Mouse (Mus musculus) kidney, embryonic 16.5 days (tissue): ENCODE data around the gene Ikzf1. TPM values are rescaled to one million over a fixed set of nuclear protein-coding genes. Genes with fewer than 3 reads are reported as not detected.
A peak's percentile ranks its signal among the peaks of the same experiment; 100 is the strongest.

Experiments
- ATAC-seq: fragments of 200-750 bp; cut with Nextera tagmentation; 2 replicates; pipeline ENCODE4 v1.8.0; 2017; ENCODE audit warnings: moderate TSS enrichment; ENCODE audit not compliant: low FRiP score, low TSS enrichment
- H3K27ac ChIP-seq: fragments of 300-500 bp; sonication (generic); 2 replicates; pipeline ENCODE4 v1.5.1; 2014; ENCODE audit warnings: low read length
- H3K27me3 ChIP-seq: fragments of 300-500 bp; sonication (generic); 2 replicates; pipeline ENCODE4 v1.6.1; 2014; ENCODE audit warnings: low read length, control low read depth, mixed read lengths; ENCODE audit not compliant: insufficient read depth
- H3K36me3 ChIP-seq: fragments of 300-500 bp; sonication (generic); 2 replicates; pipeline ENCODE4 v1.6.1; 2014; ENCODE audit warnings: low read length, control low read depth, mixed read lengths; ENCODE audit not compliant: insufficient read depth
- H3K4me1 ChIP-seq: fragments of 300-500 bp; sonication (generic); 2 replicates; pipeline ENCODE4 v1.6.1; 2014; ENCODE audit warnings: low read length, control low read depth, mixed read lengths; ENCODE audit not compliant: insufficient read depth
- H3K4me2 ChIP-seq: fragments of 300-500 bp; sonication (generic); replicated peaks from 2 replicates; pipeline ENCODE4 v1.6.1; 2014; ENCODE audit warnings: low read depth, low read length
- H3K4me3 ChIP-seq: fragments of 300-500 bp; sonication (generic); 2 replicates; pipeline ENCODE4 v1.5.1; 2014; ENCODE audit warnings: mild to moderate bottlenecking, low read length
- H3K9ac ChIP-seq: fragments of 300-500 bp; sonication (generic); replicated peaks from 2 replicates; pipeline ENCODE4 v1.6.1; 2014; ENCODE audit warnings: low read length
- H3K9me3 ChIP-seq: fragments of 300-500 bp; sonication (generic); 2 replicates; pipeline ENCODE4 v1.6.1; 2016; ENCODE audit warnings: low read length, control low read depth
- WGBS: fragments of 180-500 bp; shearing (Covaris S2); extraction: QIAGEN DNeasy Blood & Tissue Kit; methylation state at CpG from one replicate; pipeline ENCODE4 v1.1.7; 2014; 5-methylcytosine and 5-hydroxymethylcytosine counted together
- polyA plus RNA-seq: library from polyadenylated mRNA; unstranded; fragments of >200 nt; fragmentation: Nextera tagmentation; extraction: Ambion mirVana; gene quantifications from 2 replicates; pipeline ENCODE4 v1.2.1, GENCODE M21; 2015

Ikzf1 gene
- polyA plus RNA-seq, 1 experiment from 2014 or later, result 0.44 TPM

DNA sequence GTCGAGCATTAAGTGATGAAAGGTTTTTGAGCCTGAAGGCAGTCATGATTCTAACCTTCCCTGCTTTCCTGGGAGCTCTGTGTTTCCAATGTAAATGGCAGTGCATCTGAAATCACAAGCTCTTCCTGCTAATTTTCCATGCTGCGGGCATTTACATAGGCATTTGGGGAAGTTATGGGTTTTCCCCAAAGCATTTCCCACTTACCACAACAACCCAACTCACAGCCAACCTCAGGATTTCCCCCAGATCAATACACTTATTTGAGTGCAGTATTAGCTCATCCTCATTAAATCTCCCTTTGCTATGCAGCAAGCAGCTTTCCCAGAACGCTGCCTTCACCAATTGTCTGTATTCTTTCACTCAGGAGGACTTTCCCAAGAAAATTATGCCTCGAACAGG lies 11.8 kb upstream of the Ikzf1 start:
- ATAC-seq, result no peak
- no peak overlapping the region for H3K4me3 ChIP-seq
- no peaks in the 10 kb centered on the region for H3K4me1 ChIP-seq
- no peak overlapping the region for H3K4me2 ChIP-seq
- no peak overlapping the region for H3K9ac ChIP-seq
- no peaks in the 10 kb centered on the region for H3K9me3 ChIP-seq
- no peak overlapping the region for H3K27ac ChIP-seq
- H3K36me3 ChIP-seq, result no peaks in the 10 kb centered on the region
- no peaks in the 10 kb centered on the region for H3K27me3 ChIP-seq
- WGBS, result 75% methylated on average over 4 of the region's 4 CpGs

- H3K36me3 ChIP-seq, result no peaks in the 10 kb centered on the region
- H3K27ac ChIP-seq, result no peak overlapping the region
- H3K9me3 ChIP-seq, result no peaks in the 10 kb centered on the region
- H3K4me1 ChIP-seq, result no peaks in the 10 kb centered on the region
- H3K4me3 ChIP-seq, result no peak overlapping the region
- H3K9ac ChIP-seq, result no peak overlapping the region
- no peak overlapping the region for H3K4me2 ChIP-seq
- ATAC-seq, result no peak
- H3K27me3 ChIP-seq, result no peaks in the 10 kb centered on the region
Observed at GRCm38 (mm10) chr11:11675063-11675462, 9.7 kb upstream of the Ikzf1 start.

DNA sequence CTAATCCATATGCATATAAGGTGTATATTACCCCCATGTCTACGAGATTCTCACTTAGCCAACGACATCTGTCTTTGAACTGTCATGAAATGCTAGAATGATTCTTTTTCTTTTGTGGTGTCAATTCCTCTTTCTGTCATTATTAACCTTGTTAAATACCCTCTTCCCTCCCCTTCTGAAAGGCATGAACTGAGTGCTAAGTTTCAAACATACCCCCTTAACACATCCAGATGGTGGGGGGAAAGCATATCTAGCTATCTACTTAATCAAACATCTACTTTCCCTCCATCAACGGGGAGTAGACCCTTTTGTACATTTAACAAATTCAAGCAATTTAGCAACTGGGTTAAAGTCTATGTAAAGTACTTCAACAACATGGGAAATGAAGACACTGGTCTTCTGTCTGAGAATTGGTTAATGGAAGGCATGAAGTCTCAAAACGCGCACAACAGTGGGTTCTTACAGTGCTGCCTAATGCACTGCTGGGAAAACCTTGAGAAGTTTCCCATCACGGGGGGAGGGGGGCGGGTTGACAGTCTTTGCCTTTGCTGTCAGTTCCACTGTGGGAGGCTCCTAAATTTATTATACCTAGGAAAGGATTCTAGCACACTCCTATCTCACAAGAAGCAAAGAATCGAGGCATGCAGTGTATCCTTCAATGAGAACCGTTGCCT lies 8.6 kb upstream of the Ikzf1 start:
- no peak overlapping the region for H3K9ac ChIP-seq
- no peak overlapping the region for H3K4me3 ChIP-seq
- 72% methylated on average over 9 of the region's 9 CpGs for WGBS
- H3K36me3 ChIP-seq, result no peaks in the 10 kb centered on the region
- H3K27ac ChIP-seq, result no peak overlapping the region
- no peak for ATAC-seq
- no peaks in the 10 kb centered on the region for H3K27me3 ChIP-seq
- no peak overlapping the region for H3K4me2 ChIP-seq
- no peaks in the 10 kb centered on the region for H3K9me3 ChIP-seq
- no peaks in the 10 kb centered on the region for H3K4me1 ChIP-seq

GRCm38 (mm10) chr11:11677165-11677564 lies 7.6 kb upstream of the Ikzf1 start:
- H3K36me3 ChIP-seq, result no peaks in the 10 kb centered on the region
- H3K4me1 ChIP-seq, result no peaks in the 10 kb centered on the region
- no peak overlapping the region for H3K27ac ChIP-seq
- no peaks in the 10 kb centered on the region for H3K27me3 ChIP-seq
- H3K9ac ChIP-seq, result no peak overlapping the region
- H3K4me3 ChIP-seq, result no peak overlapping the region
- ATAC-seq, result no peak
- H3K9me3 ChIP-seq, result no peaks in the 10 kb centered on the region
- WGBS, result 87% methylated on average over 7 of the region's 7 CpGs
- H3K4me2 ChIP-seq, result no peak overlapping the region

DNA sequence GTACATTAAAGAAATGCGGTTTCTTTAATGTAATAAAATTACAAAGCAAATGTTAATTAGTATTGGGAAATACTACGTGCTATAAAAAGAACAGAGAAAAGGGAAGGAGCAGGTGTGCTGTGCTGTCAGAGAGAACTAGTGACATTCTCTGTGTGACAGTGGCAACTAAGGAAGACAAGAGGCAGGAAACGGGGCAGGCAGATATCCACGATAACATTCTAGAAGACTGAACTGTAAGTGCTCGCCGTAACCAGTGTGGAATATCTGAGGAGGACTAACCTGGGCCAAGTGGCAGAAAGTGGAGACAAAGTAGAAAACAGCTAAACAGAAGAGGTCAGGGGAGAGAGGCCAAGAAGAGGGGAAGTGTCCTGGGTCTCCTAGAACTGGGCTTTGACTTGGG lies 5.8 kb upstream of the Ikzf1 start:
- ATAC-seq, result no peak
- Histone ChIP-seq H3K9me3 (no peaks in the 10 kb centered on the region), H3K27ac (no peak overlapping the region), H3K27me3 (peaks cover 10% of the 10 kb centered on the region), H3K4me1 (no peaks in the 10 kb centered on the region), H3K9ac (no peak overlapping the region), H3K4me3 (no peak overlapping the region), H3K4me2 (no peak overlapping the region), H3K36me3 (no peaks in the 10 kb centered on the region)
- 72% methylated on average over 6 of the region's 6 CpGs for WGBS

DNA sequence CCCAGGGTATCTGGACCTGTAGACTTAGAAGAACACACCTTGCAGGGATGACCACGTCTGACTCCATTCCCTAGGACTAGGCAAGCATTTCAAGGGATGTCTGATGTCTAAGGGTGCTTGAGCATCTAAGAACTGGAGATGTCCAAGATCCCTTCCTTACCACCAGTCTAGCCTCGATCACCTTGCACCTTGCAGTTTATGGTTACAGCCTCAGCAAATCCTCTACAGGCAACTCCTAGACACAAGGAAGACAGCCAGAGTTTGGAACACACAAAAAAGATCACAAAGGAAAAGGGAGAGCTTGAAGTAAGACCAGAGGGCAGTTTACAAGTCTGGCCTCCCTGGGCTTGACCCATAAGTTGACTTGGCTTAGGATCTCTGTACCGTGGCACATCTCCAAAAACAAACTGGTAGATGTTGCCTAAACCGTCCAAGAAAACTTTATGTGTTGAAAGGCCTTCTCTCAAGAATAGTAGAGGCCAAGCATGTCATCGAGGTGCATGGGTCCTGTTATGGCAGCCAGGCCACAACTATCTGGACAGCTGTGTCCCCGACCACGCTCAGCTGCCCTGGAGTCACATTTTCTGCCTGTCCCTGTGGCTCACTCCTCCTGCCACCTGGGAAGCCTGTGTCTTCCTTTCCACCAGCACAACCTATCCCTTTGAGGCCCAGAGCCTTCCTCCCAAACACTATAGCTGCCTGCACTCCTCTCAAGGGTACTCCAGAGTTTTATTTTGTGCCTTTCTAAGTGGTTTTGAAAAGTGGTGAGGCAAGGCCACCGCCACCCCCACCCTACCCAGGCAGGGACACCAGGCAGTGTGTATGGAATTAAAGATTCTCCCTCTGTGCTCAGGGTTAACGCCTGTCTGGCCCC lies 510 bp upstream of the Ikzf1 start:
- 66% methylated on average over 9 of the region's 9 CpGs for WGBS
- no peak overlapping the region for H3K9ac ChIP-seq
- peaks cover 10% of the 10 kb centered on the region; the same call in 1 of the 2 replicates for H3K4me1 ChIP-seq
- peaks cover 52% of the 10 kb centered on the region for H3K27me3 ChIP-seq
- no peaks in the 10 kb centered on the region for H3K9me3 ChIP-seq
- peak; percentile 49; the same call in 1 of the 2 replicates for ATAC-seq
- H3K4me2 ChIP-seq, result no peak overlapping the region
- H3K27ac ChIP-seq, result no peak overlapping the region
- H3K4me3 ChIP-seq, result no peak overlapping the region
- H3K36me3 ChIP-seq, result no peaks in the 10 kb centered on the region

DNA sequence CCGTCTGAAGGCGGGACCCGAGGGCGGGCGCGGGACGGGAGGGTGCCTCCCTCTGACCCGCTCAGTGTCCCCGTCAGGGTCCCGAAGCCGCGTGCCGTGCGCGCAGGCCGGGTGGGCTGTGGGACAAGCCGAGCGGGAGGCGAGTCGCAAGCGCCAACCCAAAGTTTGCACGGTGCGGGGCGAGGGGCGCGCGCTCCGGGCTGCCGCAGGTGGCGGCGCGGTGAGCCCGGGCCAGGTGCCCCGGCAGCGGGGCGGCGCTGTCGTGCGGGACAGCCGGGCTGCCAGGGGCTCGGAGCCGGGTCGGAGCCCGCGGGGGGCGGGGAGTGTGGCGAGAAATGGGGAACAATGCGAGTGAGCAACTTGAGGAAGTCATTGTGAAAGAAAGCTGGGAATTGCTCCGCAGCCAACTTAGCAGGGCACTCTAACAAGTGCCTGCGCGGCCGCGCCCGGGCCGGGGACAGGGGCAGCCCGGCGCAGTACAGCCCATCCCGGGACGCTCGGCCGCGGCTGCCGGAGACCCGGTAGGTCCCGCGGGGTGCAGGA lies 1.1 kb downstream of the Ikzf1 start:
- no peaks in the 10 kb centered on the region for H3K9me3 ChIP-seq
- WGBS, result under 1% methylated on average over 63 of the region's 66 CpGs
- peak overlapping the region; percentile 71 for H3K4me3 ChIP-seq
- no peak overlapping the region for H3K27ac ChIP-seq
- H3K36me3 ChIP-seq, result no peaks in the 10 kb centered on the region
- peaks cover 10% of the 10 kb centered on the region; the same call in 1 of the 2 replicates for H3K4me1 ChIP-seq
- H3K4me2 ChIP-seq, result peak overlapping the region; percentile 98
- peak; percentile 86 for ATAC-seq
- peaks cover 60% of the 10 kb centered on the region for H3K27me3 ChIP-seq
- H3K9ac ChIP-seq, result peak overlapping the region; percentile 67

GRCm38 (mm10) chr11:11686569-11687051 lies 1.8 kb downstream of the Ikzf1 start:
- ATAC-seq, result no peak
- no peaks in the 10 kb centered on the region for H3K9me3 ChIP-seq
- H3K4me1 ChIP-seq, result peaks cover 10% of the 10 kb centered on the region; the same call in 1 of the 2 replicates
- no peak overlapping the region for H3K27ac ChIP-seq
- peak overlapping the region; percentile 98 for H3K4me2 ChIP-seq
- 11% methylated on average over 16 of the region's 16 CpGs for WGBS
- no peaks in the 10 kb centered on the region for H3K36me3 ChIP-seq
- H3K9ac ChIP-seq, result peak overlapping the region; percentile 67
- H3K4me3 ChIP-seq, result peak overlapping the region; percentile 71
- H3K27me3 ChIP-seq, result peaks cover 60% of the 10 kb centered on the region

DNA sequence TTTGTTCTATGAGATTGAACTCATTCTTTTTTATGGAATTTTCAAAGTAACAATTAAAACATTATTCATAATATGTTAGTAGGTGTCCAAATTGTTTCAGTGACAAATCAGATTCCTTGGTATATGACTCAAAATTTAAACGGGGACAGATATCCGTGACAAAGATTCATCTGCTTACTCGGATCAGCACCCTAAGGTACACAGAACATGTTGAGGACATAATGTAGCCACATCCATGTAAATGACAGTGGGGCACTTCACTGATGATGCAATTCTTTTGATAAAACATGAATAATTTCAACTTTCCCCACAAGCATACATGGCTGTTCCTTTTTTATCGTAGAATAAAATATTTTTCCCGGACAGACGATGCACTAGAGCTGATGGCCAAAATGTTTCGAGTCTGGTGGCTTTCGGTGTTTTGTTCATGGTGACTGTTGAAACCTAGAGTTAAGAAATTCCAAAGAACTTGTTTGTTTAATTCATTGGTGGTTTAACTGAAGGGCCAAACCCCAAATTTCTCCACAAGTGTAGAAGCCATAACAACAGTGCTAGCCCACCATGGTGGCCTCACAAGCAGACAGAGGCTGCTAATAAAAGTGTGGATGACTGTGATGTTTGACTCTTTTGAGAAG lies 2.9 kb downstream of the Ikzf1 start:
- H3K4me2 ChIP-seq, result no peak overlapping the region
- no peak overlapping the region for H3K4me3 ChIP-seq
- peaks cover 10% of the 10 kb centered on the region; the same call in 1 of the 2 replicates for H3K4me1 ChIP-seq
- no peak overlapping the region for H3K9ac ChIP-seq
- no peak overlapping the region for H3K27ac ChIP-seq
- peaks cover 60% of the 10 kb centered on the region for H3K27me3 ChIP-seq
- H3K36me3 ChIP-seq, result no peaks in the 10 kb centered on the region
- no peaks in the 10 kb centered on the region for H3K9me3 ChIP-seq
- no peak for ATAC-seq
- 90% methylated on average over 8 of the region's 8 CpGs for WGBS
